Mouse (Mus musculus): ENCODE measurements around the gene Gm43064. TPM values are rescaled to one million over a fixed set of nuclear protein-coding genes. Genes with fewer than 3 reads are reported as not detected.

Gm43064 gene
- total RNA-seq, 2 experiments from 2014 or later, result 0.27 TPM; not detected in 1

- no peak for DNase-seq
Observed at GRCm38 (mm10) chr3:103857036-103857805, 47.8 kb downstream of the Gm43064 start.

GRCm38 (mm10) chr3:103857977-103858563, 48.7 kb downstream of the Gm43064 start:
- DNase-seq, result no peak

GRCm38 (mm10) chr3:103858881-103859801, 49.8 kb downstream of the Gm43064 start, which contains the start of gene Ptpn22:
TSS of gene Ptpn22 (plus strand) at chr3:103859795.
- DNase-seq, result no peak

GRCm38 (mm10) chr3:103859851-103860391, 50.5 kb downstream of the Gm43064 start:
- peak; percentile 8 for DNase-seq

- no peak for DNase-seq
Observed at GRCm38 (mm10) chr3:103862721-103863220, 53.4 kb downstream of the Gm43064 start.

GRCm38 (mm10) chr3:103864200-103864599, 54.8 kb downstream of the Gm43064 start:
- DNase-seq, result no peak

- no peak for DNase-seq
Observed at GRCm38 (mm10) chr3:103867424-103867971, 58.1 kb downstream of the Gm43064 start.

GRCm38 (mm10) chr3:103868008-103868407, 58.6 kb downstream of the Gm43064 start:
- no peak for DNase-seq

- no peak for DNase-seq
Observed at GRCm38 (mm10) chr3:103872663-103873098, 63.3 kb downstream of the Gm43064 start.

GRCm38 (mm10) chr3:103874329-103874728, 65.0 kb downstream of the Gm43064 start:
- no peak for DNase-seq

- DNase-seq, result no peak
Observed at GRCm38 (mm10) chr3:103885946-103886345, 76.6 kb downstream of the Gm43064 start.

- peak; percentile 62 for DNase-seq
Observed at GRCm38 (mm10) chr3:103887581-103887980, 78.2 kb downstream of the Gm43064 start.

Other genes starting within 250 kb of the Gm43064 start
- not detected for gene Syt6, start 234.3 kb upstream of the Gm43064 start, total RNA-seq (2021)
- 1 to 10 TPM in 1 of 2 experiments, not detected in 1; 2.1 TPM for gene Atg4a-ps, start 163.5 kb upstream of the Gm43064 start, total RNA-seq (2021)
- gene Olfml3, start 71.6 kb upstream of the Gm43064 start, total RNA-seq (2021), result 10 to 100 TPM; 11.8 to 13.0 TPM
- not detected for gene Gm10964, start 70.2 kb upstream of the Gm43064 start, total RNA-seq (2021)
- gene Hipk1, start 18.0 kb upstream of the Gm43064 start, total RNA-seq (2021), result 10 to 100 TPM; 96.7 to 98.2 TPM
- 10 to 100 TPM; 13.6 to 14.2 TPM for gene Dclre1b, start 129 bp upstream of the Gm43064 start, total RNA-seq (2021)
- 1 to 10 TPM; 8.6 to 9.1 TPM for gene Ap4b1, start 53 bp upstream of the Gm43064 start, total RNA-seq (2021)
- gene Bcl2l15, start 23.0 kb downstream of the Gm43064 start, total RNA-seq (2021), result not detected
- under 1 TPM; 0.57 to 0.72 TPM for gene Ptpn22, start 50.2 kb downstream of the Gm43064 start, total RNA-seq (2021)
- 1 to 10 TPM; 9.1 to 9.8 TPM for gene Rsbn1, start 104.5 kb downstream of the Gm43064 start, total RNA-seq (2021)
- gene Phtf1, start 158.5 kb downstream of the Gm43064 start, total RNA-seq (2021), result 10 to 100 TPM; 12.7 to 16.6 TPM